Mouse (Mus musculus): ENCODE results near the gene Sephs1. TPM values are rescaled to one million over a fixed set of nuclear protein-coding genes. Genes with fewer than 3 reads are reported as not detected.

The Sephs1 gene
- total and polyA plus RNA-seq, 2 experiments from 2014 or later, result 20.9 to 43.8 TPM

GRCm38 (mm10) chr2:4907916-4908315, 26.6 kb downstream of the Sephs1 start:
- no peak for DNase-seq (ENCODE audit: low spot score)
- TF ChIP-seq CTCF (IDR thresholded peaks at IDR 0.05; ENCODE audit: low read depth), result no peak
- TF ChIP-seq EP300 (IDR thresholded peaks at IDR 0.05; ENCODE audit: low read depth), result no peak
- Histone ChIP-seq H3K4me2 (ENCODE audit: low read depth, low read length) (no peak overlapping the region), H3K9ac (replicated peaks; ENCODE audit: low read depth, low read length) (no peak overlapping the region), H3K4me1 (ENCODE audit: control insufficient read depth, insufficient read depth) (no peaks in the 10 kb centered on the region), H3K27me3 (ENCODE audit: control insufficient read depth, insufficient read depth, low read length) (no peaks in the 10 kb centered on the region), H3K9me3 (replicated peaks; ENCODE audit: control insufficient read depth, low read length) (no peaks in the 10 kb centered on the region; the same call in 1 of the 2 replicates), H3K27ac (ENCODE audit: low read depth) (no peak overlapping the region), H3K4me3 (ENCODE audit: low read depth, low read length) (no peak overlapping the region), H3K36me3 (replicated peaks; ENCODE audit: control insufficient read depth, insufficient read depth, low read length) (peaks cover 46% of the 10 kb centered on the region)
- no peak for ATAC-seq (ENCODE audit: insufficient read depth, low read depth)
- 64% methylated on average over 7 of the region's 7 CpGs for whole genome bisulfite sequencing

DNA sequence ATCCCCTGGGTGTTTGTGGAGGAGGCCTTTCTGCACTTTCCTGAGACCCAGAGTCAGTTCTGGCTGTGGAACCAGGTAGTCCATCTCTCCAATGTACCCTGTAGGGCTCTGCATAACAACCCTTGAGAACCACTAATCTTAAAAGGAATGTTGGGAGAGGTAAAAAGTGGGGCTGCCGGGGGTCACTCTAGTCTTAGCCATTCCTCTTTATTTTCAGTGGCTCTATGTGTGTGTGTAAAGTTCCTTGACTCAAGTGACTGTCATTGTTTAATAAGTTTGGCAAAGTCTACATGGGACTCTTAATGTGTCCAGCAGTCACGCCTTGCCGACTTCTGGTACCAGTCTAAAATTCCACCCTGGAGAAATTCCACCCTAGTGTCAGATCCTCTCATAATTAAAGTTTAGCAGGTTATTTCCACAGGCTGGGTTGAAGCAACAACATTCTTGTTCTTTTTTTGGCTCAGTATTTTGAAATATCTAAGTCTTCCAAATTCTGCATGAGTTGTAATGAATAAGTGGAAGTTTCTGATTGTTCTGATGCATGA, 27.5 kb downstream of the Sephs1 start:
- no peaks in the 10 kb centered on the region for H3K4me1 ChIP-seq (ENCODE audit: control insufficient read depth, insufficient read depth)
- DNase-seq (ENCODE audit: low spot score) (no peak), ATAC-seq (ENCODE audit: insufficient read depth, low read depth) (no peak)
- no peak overlapping the region for H3K4me2 ChIP-seq (ENCODE audit: low read depth, low read length)
- H3K36me3 ChIP-seq (replicated peaks; ENCODE audit: control insufficient read depth, insufficient read depth, low read length), result peaks cover 45% of the 10 kb centered on the region
- no peak overlapping the region for H3K4me3 ChIP-seq (ENCODE audit: low read depth, low read length)
- H3K27me3 ChIP-seq (ENCODE audit: control insufficient read depth, insufficient read depth, low read length), result no peaks in the 10 kb centered on the region
- WGBS, result 86% methylated on average over 3 of the region's 3 CpGs
- no peak for TF ChIP-seq CTCF (IDR thresholded peaks at IDR 0.05; ENCODE audit: low read depth)
- no peak for TF ChIP-seq EP300 (IDR thresholded peaks at IDR 0.05; ENCODE audit: low read depth)
- no peaks in the 10 kb centered on the region; the same call in 1 of the 2 replicates for H3K9me3 ChIP-seq (replicated peaks; ENCODE audit: control insufficient read depth, low read length)
- no peak overlapping the region for H3K27ac ChIP-seq (ENCODE audit: low read depth)
- no peak overlapping the region for H3K9ac ChIP-seq (replicated peaks; ENCODE audit: low read depth, low read length)

GRCm38 (mm10) chr2:4909909-4910308, 28.5 kb downstream of the Sephs1 start:
- Histone ChIP-seq H3K9me3 (replicated peaks; ENCODE audit: control insufficient read depth, low read length) (no peaks in the 10 kb centered on the region; the same call in 1 of the 2 replicates), H3K27ac (ENCODE audit: low read depth) (no peak overlapping the region), H3K9ac (replicated peaks; ENCODE audit: low read depth, low read length) (no peak overlapping the region), H3K4me3 (ENCODE audit: low read depth, low read length) (no peak overlapping the region), H3K4me2 (ENCODE audit: low read depth, low read length) (no peak overlapping the region), H3K4me1 (ENCODE audit: control insufficient read depth, insufficient read depth) (no peaks in the 10 kb centered on the region), H3K36me3 (replicated peaks; ENCODE audit: control insufficient read depth, insufficient read depth, low read length) (peaks cover 39% of the 10 kb centered on the region), H3K27me3 (ENCODE audit: control insufficient read depth, insufficient read depth, low read length) (no peaks in the 10 kb centered on the region)
- DNase-seq (ENCODE audit: low spot score) (no peak), ATAC-seq (ENCODE audit: insufficient read depth, low read depth) (no peak)
- 67% methylated on average over 6 of the region's 6 CpGs for WGBS
- TF ChIP-seq EP300 (IDR thresholded peaks at IDR 0.05; ENCODE audit: low read depth) (no peak), CTCF (IDR thresholded peaks at IDR 0.05; ENCODE audit: low read depth) (no peak)

DNA sequence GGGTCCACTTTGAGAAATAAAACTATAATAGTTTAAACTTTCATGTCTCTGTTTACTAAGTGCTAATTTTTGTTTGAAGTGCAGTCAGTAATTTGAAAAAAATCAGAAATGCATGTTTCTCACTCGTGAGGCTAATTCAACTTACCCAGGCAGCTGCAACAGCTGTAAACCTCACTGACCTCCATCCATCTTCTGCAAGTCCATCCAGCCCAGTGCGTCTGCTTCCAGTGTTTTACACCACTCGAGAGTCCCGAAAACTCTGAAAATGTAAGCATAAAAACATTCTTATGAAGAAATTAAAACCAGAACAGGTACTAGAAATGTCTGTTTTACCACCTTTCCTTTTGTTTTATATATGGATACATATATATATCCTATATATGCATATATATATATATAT, 29.2 kb downstream of the Sephs1 start:
- TF ChIP-seq CTCF (IDR thresholded peaks at IDR 0.05; ENCODE audit: low read depth), result no peak
- no peak for TF ChIP-seq EP300 (IDR thresholded peaks at IDR 0.05; ENCODE audit: low read depth)
- H3K9me3 ChIP-seq (replicated peaks; ENCODE audit: control insufficient read depth, low read length), result no peaks in the 10 kb centered on the region; the same call in 1 of the 2 replicates

GRCm38 (mm10) chr2:4913949-4914348, 32.6 kb downstream of the Sephs1 start:
- Histone ChIP-seq H3K9me3 (replicated peaks; ENCODE audit: control insufficient read depth, low read length) (no peaks in the 10 kb centered on the region; the same call in 1 of the 2 replicates), H3K27me3 (ENCODE audit: control insufficient read depth, insufficient read depth, low read length) (no peaks in the 10 kb centered on the region), H3K4me3 (ENCODE audit: low read depth, low read length) (no peak overlapping the region), H3K4me1 (ENCODE audit: control insufficient read depth, insufficient read depth) (no peaks in the 10 kb centered on the region; the same call in 1 of the 2 replicates), H3K4me2 (ENCODE audit: low read depth, low read length) (no peak overlapping the region), H3K9ac (replicated peaks; ENCODE audit: low read depth, low read length) (no peak overlapping the region), H3K27ac (ENCODE audit: low read depth) (no peak overlapping the region), H3K36me3 (replicated peaks; ENCODE audit: control insufficient read depth, insufficient read depth, low read length) (0 out of 2 replicates have a peak, but pooled peaks cover under 1% of the 10 kb centered on the region)
- DNase-seq (ENCODE audit: low spot score), result no peak
- TF ChIP-seq CTCF (IDR thresholded peaks at IDR 0.05; ENCODE audit: low read depth), result no peak
- TF ChIP-seq EP300 (IDR thresholded peaks at IDR 0.05; ENCODE audit: low read depth), result no peak
- ATAC-seq (ENCODE audit: insufficient read depth, low read depth), result no peak
- 81% methylated on average over 7 of the region's 7 CpGs for WGBS

More for the DNA sequence above, 29.2 kb downstream of the Sephs1 start:
- Histone ChIP-seq H3K4me3 (ENCODE audit: low read depth, low read length) (no peak overlapping the region), H3K27me3 (ENCODE audit: control insufficient read depth, insufficient read depth, low read length) (no peaks in the 10 kb centered on the region), H3K4me1 (ENCODE audit: control insufficient read depth, insufficient read depth) (no peaks in the 10 kb centered on the region), H3K27ac (ENCODE audit: low read depth) (no peak overlapping the region), H3K36me3 (replicated peaks; ENCODE audit: control insufficient read depth, insufficient read depth, low read length) (peaks cover 33% of the 10 kb centered on the region), H3K9ac (replicated peaks; ENCODE audit: low read depth, low read length) (no peak overlapping the region), H3K4me2 (ENCODE audit: low read depth, low read length) (no peak overlapping the region)
- ATAC-seq (ENCODE audit: insufficient read depth, low read depth) (no peak), DNase-seq (ENCODE audit: low spot score) (no peak)
- WGBS, result 86% methylated on average over 4 of the region's 4 CpGs

DNA sequence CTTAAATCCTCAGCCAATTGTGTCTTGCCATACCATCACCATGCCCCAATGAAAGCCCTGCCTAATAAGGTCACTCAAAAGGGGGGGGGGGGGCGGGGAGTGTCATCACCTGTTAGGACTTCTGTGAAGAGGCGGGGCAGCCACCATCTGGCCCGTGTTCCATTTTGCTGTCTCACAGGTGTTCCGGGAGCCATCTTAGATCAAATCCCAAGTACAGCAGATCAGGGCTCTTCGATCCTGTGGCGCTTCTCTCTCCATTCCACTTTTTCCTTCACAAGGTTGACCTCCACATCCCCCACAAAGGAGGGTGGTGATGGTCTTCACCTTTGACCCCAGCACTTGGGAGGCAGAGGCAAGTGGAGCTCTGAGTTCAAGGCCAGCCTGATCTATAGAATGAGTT, 34.7 kb downstream of the Sephs1 start:
- DNase-seq (ENCODE audit: low spot score), result no peak
- Histone ChIP-seq H3K36me3 (replicated peaks; ENCODE audit: control insufficient read depth, insufficient read depth, low read length) (no peaks in the 10 kb centered on the region), H3K27me3 (ENCODE audit: control insufficient read depth, insufficient read depth, low read length) (no peaks in the 10 kb centered on the region)

More for the DNA sequence above, 34.7 kb downstream of the Sephs1 start:
- ATAC-seq (ENCODE audit: insufficient read depth, low read depth), result no peak
- 75% methylated on average over 6 of the region's 6 CpGs for WGBS
- H3K4me2 ChIP-seq (ENCODE audit: low read depth, low read length), result no peak overlapping the region
- no peak overlapping the region for H3K27ac ChIP-seq (ENCODE audit: low read depth)
- H3K4me3 ChIP-seq (ENCODE audit: low read depth, low read length), result no peak overlapping the region
- peaks cover 3% of the 10 kb centered on the region for H3K4me1 ChIP-seq (ENCODE audit: control insufficient read depth, insufficient read depth)
- H3K9me3 ChIP-seq (replicated peaks; ENCODE audit: control insufficient read depth, low read length), result no peaks in the 10 kb centered on the region; the same call in 1 of the 2 replicates
- no peak overlapping the region for H3K9ac ChIP-seq (replicated peaks; ENCODE audit: low read depth, low read length)
- TF ChIP-seq EP300 (IDR thresholded peaks at IDR 0.05; ENCODE audit: low read depth) (no peak), CTCF (IDR thresholded peaks at IDR 0.05; ENCODE audit: low read depth) (no peak)
